Mouse (Mus musculus): ENCODE results near the gene Rtn4ip1. TPM values are rescaled to one million over a fixed set of nuclear protein-coding genes. Genes with fewer than 3 reads are reported as not detected.

Rtn4ip1 gene
- polyA plus RNA-seq, 1 experiment, result 27.4 TPM

GRCm38 (mm10) chr10:44005677-44006641, 104.4 kb downstream of the Rtn4ip1 start:
- H3K36me3 ChIP-seq (ENCODE audit: control insufficient read depth, insufficient read depth, low read length, poor library complexity, severe bottlenecking), result no peaks in the 10 kb centered on the region
- no peak overlapping the region for H3K27ac ChIP-seq (ENCODE audit: insufficient read depth, low read length)
- no peaks in the 10 kb centered on the region for H3K9me3 ChIP-seq (replicated peaks; ENCODE audit: control insufficient read depth, insufficient read depth, low read length, poor library complexity, severe bottlenecking)
- peak overlapping the region; percentile 53 for H3K9ac ChIP-seq (ENCODE audit: low read depth, poor library complexity, severe bottlenecking)
- TF ChIP-seq EP300 (IDR thresholded peaks at IDR 0.05; ENCODE audit: insufficient read depth, low read depth, low read length) (0 out of 2 replicates have a peak, but pooled peaks have one; percentile 4), CTCF (IDR thresholded peaks at IDR 0.05; ENCODE audit: low read depth, low read length) (no peak)
- peaks cover 13% of the 10 kb centered on the region for H3K27me3 ChIP-seq (ENCODE audit: control insufficient read depth, insufficient read depth, low read length, poor library complexity, severe bottlenecking)
- H3K4me1 ChIP-seq (ENCODE audit: control insufficient read depth, insufficient read depth, low read length), result no peaks in the 10 kb centered on the region
- H3K4me3 ChIP-seq (ENCODE audit: low read depth, low read length), result peak overlapping the region; percentile 49

Other genes with a start within 250 kb of the Rtn4ip1 start
- 22.9 and 26.4 TPM in 2 replicates for gene Qrsl1, start 62 bp upstream of the Rtn4ip1 start, polyA plus RNA-seq (2011; ENCODE audit: insufficient read depth, insufficient read length, low read depth, missing spikeins)
- gene Crybg1, start 247.0 kb downstream of the Rtn4ip1 start, polyA plus RNA-seq (2011; ENCODE audit: insufficient read depth, insufficient read length, low read depth, missing spikeins), result 4.2 and 4.5 TPM in 2 replicates